Mouse (Mus musculus): Measurements from ENCODE around the gene Alg11.

DNA sequence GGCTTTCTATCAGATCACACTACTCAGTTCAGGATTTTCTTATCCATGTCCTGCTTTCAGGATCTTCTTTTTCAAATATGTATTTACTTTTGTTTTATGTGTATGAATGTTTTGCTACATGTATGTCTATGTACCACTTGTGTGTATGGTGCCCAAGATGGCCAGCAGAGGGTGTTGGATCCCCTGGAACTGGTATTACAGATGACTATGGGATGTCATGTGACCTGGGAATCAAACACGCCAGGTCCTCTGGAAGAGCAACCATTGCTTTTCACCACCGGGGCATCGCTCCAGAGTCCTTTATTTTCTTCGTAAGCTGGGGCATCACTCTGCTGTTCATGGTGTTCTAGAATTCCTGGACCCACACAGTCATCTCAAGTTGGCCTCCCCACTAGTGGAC is 28.7 kb downstream of the Alg11 start:
- TF ChIP-seq POLR2A (IDR thresholded peaks at IDR 0.05; ENCODE audit: insufficient read depth, low read depth, low read length) = no peak
- TF ChIP-seq CTCF (IDR thresholded peaks at IDR 0.05; ENCODE audit: insufficient read depth, low read depth, low read length) = no peak
